ENCODE assay signal across 24 mouse cellular contexts in genomic region chr11:106969798-106970197, GRCm38 (mm10).
"Had no signal": no experiment of that assay in that cellular context is flagged by ENCODE, and none has a peak within 500 bp of the region (broad histone marks: within the 10 kb centered on the region; RNA-seq: fewer than 3 reads in every experiment).

No protein-coding gene starts in this region.

- H3K9ac ChIP-seq: heart, embryonic 12.5 days; hindbrain, embryonic 12.5 days; hindbrain, embryonic 14.5 days; intestine, embryonic 15.5 days; limb, embryonic 12.5 days had no signal

- H3K27me3 ChIP-seq: heart, embryonic 12.5 days; hindbrain, embryonic 12.5 days; intestine, embryonic 15.5 days; limb, embryonic 12.5 days had no signal

- ATAC-seq: hindbrain, embryonic 16.5 days; inflammation-experienced regulatory T-cells, adult 6 months; intestine, embryonic 15.5 days; intestine, postnatal 0 days had no signal

- H3K27ac ChIP-seq: gastrocnemius, adult 2 months; heart, embryonic 10.5 days; hindbrain, embryonic 10.5 days; hindbrain, embryonic 12.5 days; hindbrain, embryonic 14.5 days; intestine, embryonic 15.5 days; layer of hippocampus, adult 2 months; left cerebral cortex, adult 2 months; limb, embryonic 10.5 days; limb, embryonic 12.5 days had no signal

- H3K36me3 ChIP-seq: heart, embryonic 10.5 days; heart, embryonic 12.5 days; hindbrain, embryonic 10.5 days; hindbrain, embryonic 12.5 days; intestine, embryonic 15.5 days; limb, embryonic 10.5 days; limb, embryonic 12.5 days had no signal

- H3K4me2 ChIP-seq: heart, embryonic 12.5 days; hindbrain, embryonic 12.5 days; hindbrain, embryonic 14.5 days; intestine, embryonic 15.5 days; limb, embryonic 12.5 days had no signal

- H3K4me1 ChIP-seq: hindbrain, embryonic 10.5 days; hindbrain, embryonic 12.5 days; intestine, embryonic 15.5 days; limb, embryonic 10.5 days; limb, embryonic 12.5 days had no signal

- DNase-seq: gastrocnemius, adult 2 months; gastrocnemius, postnatal 10 days; gastrocnemius, postnatal 25 days; heart, adult 18-20 months; heart, postnatal 10 days; heart, postnatal 4 days; kidney, adult 18-20 months; kidney, adult 8-10 months; kidney, postnatal 25 days; kidney, postnatal 4 days; liver had no signal

- H3K4me3 ChIP-seq: gastrocnemius, adult 2 months; heart, embryonic 10.5 days; heart, embryonic 12.5 days; hindbrain, embryonic 10.5 days; hindbrain, embryonic 12.5 days; intestine, embryonic 15.5 days; layer of hippocampus, adult 2 months; left cerebral cortex, adult 2 months; limb, embryonic 10.5 days; limb, embryonic 12.5 days had no signal

- H3K9me3 ChIP-seq: heart, embryonic 10.5 days; heart, embryonic 12.5 days; hindbrain, embryonic 10.5 days; hindbrain, embryonic 12.5 days; intestine, embryonic 15.5 days; limb, embryonic 10.5 days; limb, embryonic 12.5 days had no signal
